Mouse (Mus musculus) cerebellum, adult 8-10 months (tissue): Measurements from ENCODE around the gene Pramef25.
"Not testable (repeated sequence)": the region's sequence is repeated elsewhere in the genome, so short reads cannot be mapped to it uniquely, and the experiment has no call there.

Experiments used
- DNase-seq: peaks from one replicate; pipeline ENCODE4 v3.0.0; 2022

Gene Pramef25

GRCm38 (mm10) chr4:143950916-143951315, at the start of gene Pramef25:
TSS of gene Pramef25 (minus strand) at chr4:143951016.
- DNase-seq, result not testable (repeated sequence)

- DNase-seq, result not testable (repeated sequence)
Observed at GRCm38 (mm10) chr4:143994269-143994668, 43.5 kb upstream of the Pramef25 start, which contains the start of gene Pramef17. TSS of gene Pramef17 (minus strand) at chr4:143994369.

GRCm38 (mm10) chr4:143988126-143988525, 37.3 kb upstream of the Pramef25 start:
- DNase-seq, result peak; percentile 48

- peak; percentile 49 for DNase-seq
Observed at GRCm38 (mm10) chr4:143987475-143987941, 36.7 kb upstream of the Pramef25 start.

- peak; percentile 35 for DNase-seq
Observed at GRCm38 (mm10) chr4:143985733-143986132, 34.9 kb upstream of the Pramef25 start.

GRCm38 (mm10) chr4:143985165-143985564, 34.3 kb upstream of the Pramef25 start:
- DNase-seq, result peak; percentile 16

- not testable (repeated sequence) for DNase-seq
Observed at GRCm38 (mm10) chr4:143983446-143983845, 32.6 kb upstream of the Pramef25 start.

GRCm38 (mm10) chr4:143966850-143967249, 16.0 kb upstream of the Pramef25 start, which contains the start of gene Gm13101:
TSS of gene Gm13101 (minus strand) at chr4:143966950.
- not testable (repeated sequence) for DNase-seq

- not testable (repeated sequence) for DNase-seq
Observed at GRCm38 (mm10) chr4:143900280-143900679, 50.5 kb downstream of the Pramef25 start, which contains the start of gene Pramef6. TSS of gene Pramef6 (minus strand) at chr4:143900380.
